Mouse (Mus musculus) erythroblast, embryonic 14.5 days (primary cell): ENCODE data around the gene Ltn1. TPM values are rescaled to one million over a fixed set of nuclear protein-coding genes. Genes with fewer than 3 reads are reported as not detected.

Experiments
- H3K27me3 ChIP-seq: 2 replicates; pipeline ENCODE4 v1.6.1; 2012; ENCODE audit warnings: inconsistent platforms; ENCODE audit not compliant: control insufficient read depth
- H3K36me3 ChIP-seq: 2 replicates; pipeline ENCODE4 v1.6.1; 2012; ENCODE audit warnings: mild to moderate bottlenecking, inconsistent platforms; ENCODE audit not compliant: control insufficient read depth
- H3K4me1 ChIP-seq: 2 replicates; pipeline ENCODE4 v1.6.1; 2012; ENCODE audit warnings: inconsistent platforms; ENCODE audit not compliant: control insufficient read depth
- H3K4me3 ChIP-seq: replicated peaks from 2 replicates; pipeline ENCODE3; 2012; ENCODE audit warnings: moderate library complexity, mild to moderate bottlenecking, inconsistent platforms
- H3K9me3 ChIP-seq: 2 replicates; pipeline ENCODE4 v1.6.1; 2012; ENCODE audit warnings: low read length, inconsistent platforms, mixed read lengths; ENCODE audit not compliant: control insufficient read depth
- GATA1 ChIP-seq: IDR thresholded peaks from 2 replicates; pipeline ENCODE4 v1.6.1; 2012; ENCODE audit warnings: low read length, inconsistent platforms, mixed read lengths
- TAL1 ChIP-seq: IDR thresholded peaks from 3 replicates; pipeline ENCODE4 v1.6.1; 2012; ENCODE audit warnings: low read length, inconsistent platforms, mixed read lengths
- polyA plus RNA-seq: library from polyadenylated mRNA; stranded (reverse); fragments of >175 nt; gene quantifications from 2 replicates; pipeline ENCODE4 v1.2.3, GENCODE M21; 2012

Gene Ltn1
- polyA plus RNA-seq, 1 experiment: 0.07 TPM

GRCm38 (mm10) chr16:87427516-87427915 is 4.9 kb downstream of the Ltn1 start:
- H3K36me3 ChIP-seq: peaks cover 54% of the 10 kb centered on the region
- no peaks in the 10 kb centered on the region for H3K27me3 ChIP-seq
- H3K9me3 ChIP-seq: no peaks in the 10 kb centered on the region; the same call in 1 of the 2 replicates
- TF ChIP-seq TAL1: no peak
- TF ChIP-seq GATA1: no peak
- peaks cover 23% of the 10 kb centered on the region for H3K4me1 ChIP-seq
- H3K4me3 ChIP-seq: no peak overlapping the region

GRCm38 (mm10) chr16:87420662-87421061 is 11.8 kb downstream of the Ltn1 start:
- Histone ChIP-seq H3K36me3 (peaks cover 95% of the 10 kb centered on the region), H3K4me3 (no peak overlapping the region), H3K4me1 (no peaks in the 10 kb centered on the region), H3K9me3 (peaks cover 4% of the 10 kb centered on the region), H3K27me3 (no peaks in the 10 kb centered on the region)
- TF ChIP-seq GATA1 (no peak), TAL1 (no peak)

GRCm38 (mm10) chr16:87405001-87405400 is 27.4 kb downstream of the Ltn1 start:
- H3K9me3 ChIP-seq: no peaks in the 10 kb centered on the region
- H3K4me1 ChIP-seq: no peaks in the 10 kb centered on the region
- H3K27me3 ChIP-seq: no peaks in the 10 kb centered on the region
- TF ChIP-seq GATA1 (no peak), TAL1 (no peak)
- H3K36me3 ChIP-seq: peaks cover 93% of the 10 kb centered on the region
- no peak overlapping the region for H3K4me3 ChIP-seq

GRCm38 (mm10) chr16:87393813-87394548 is 38.4 kb downstream of the Ltn1 start:
- Histone ChIP-seq H3K27me3 (no peaks in the 10 kb centered on the region), H3K4me1 (no peaks in the 10 kb centered on the region), H3K9me3 (no peaks in the 10 kb centered on the region), H3K4me3 (no peak overlapping the region), H3K36me3 (peaks cover 73% of the 10 kb centered on the region)
- TF ChIP-seq TAL1 (no peak), GATA1 (no peak)

GRCm38 (mm10) chr16:87387444-87387977 is 44.9 kb downstream of the Ltn1 start:
- Histone ChIP-seq H3K36me3 (peaks cover 61% of the 10 kb centered on the region), H3K4me1 (no peaks in the 10 kb centered on the region), H3K4me3 (no peak overlapping the region), H3K9me3 (no peaks in the 10 kb centered on the region), H3K27me3 (no peaks in the 10 kb centered on the region)
- TF ChIP-seq GATA1: no peak
- no peak for TF ChIP-seq TAL1

- Histone ChIP-seq H3K27me3 (no peaks in the 10 kb centered on the region), H3K4me3 (no peak overlapping the region), H3K36me3 (peaks cover 79% of the 10 kb centered on the region), H3K4me1 (no peaks in the 10 kb centered on the region), H3K9me3 (no peaks in the 10 kb centered on the region)
- no peak for TF ChIP-seq GATA1
- TF ChIP-seq TAL1: no peak
Observed at GRCm38 (mm10) chr16:87384366-87384765, 48.0 kb downstream of the Ltn1 start.

GRCm38 (mm10) chr16:87382996-87383395 is 49.4 kb downstream of the Ltn1 start:
- no peaks in the 10 kb centered on the region for H3K4me1 ChIP-seq
- H3K36me3 ChIP-seq: peaks cover 77% of the 10 kb centered on the region
- H3K4me3 ChIP-seq: no peak overlapping the region
- H3K9me3 ChIP-seq: no peaks in the 10 kb centered on the region
- TF ChIP-seq GATA1 (no peak), TAL1 (no peak)
- H3K27me3 ChIP-seq: no peaks in the 10 kb centered on the region

- TF ChIP-seq GATA1 (no peak), TAL1 (no peak)
- H3K4me3 ChIP-seq: no peak overlapping the region
- H3K9me3 ChIP-seq: no peaks in the 10 kb centered on the region
- H3K4me1 ChIP-seq: no peaks in the 10 kb centered on the region
- peaks cover 27% of the 10 kb centered on the region for H3K36me3 ChIP-seq
- H3K27me3 ChIP-seq: no peaks in the 10 kb centered on the region
Observed at GRCm38 (mm10) chr16:87366445-87366844, 66.0 kb downstream of the Ltn1 start.

GRCm38 (mm10) chr16:87366035-87366434 is 66.4 kb downstream of the Ltn1 start:
- no peaks in the 10 kb centered on the region for H3K4me1 ChIP-seq
- TF ChIP-seq TAL1 (no peak), GATA1 (no peak)
- no peaks in the 10 kb centered on the region for H3K9me3 ChIP-seq
- H3K27me3 ChIP-seq: no peaks in the 10 kb centered on the region
- H3K4me3 ChIP-seq: no peak overlapping the region
- peaks cover 27% of the 10 kb centered on the region for H3K36me3 ChIP-seq
